Mouse (Mus musculus): ENCODE measurements at regions not wholly inside any gene's neighbourhood (a gene's known extent, or its start where the extent isn't known, plus 50 kb on each side); places are given as distances from the start of the nearest gene placed in this dataset.

GRCm38 (mm10) chr14:73947316-73947715, 286.3 kb downstream of the Gm21750 start:
- no peak for DNase-seq (ENCODE audit: low spot score in 2 of 2)

DNA sequence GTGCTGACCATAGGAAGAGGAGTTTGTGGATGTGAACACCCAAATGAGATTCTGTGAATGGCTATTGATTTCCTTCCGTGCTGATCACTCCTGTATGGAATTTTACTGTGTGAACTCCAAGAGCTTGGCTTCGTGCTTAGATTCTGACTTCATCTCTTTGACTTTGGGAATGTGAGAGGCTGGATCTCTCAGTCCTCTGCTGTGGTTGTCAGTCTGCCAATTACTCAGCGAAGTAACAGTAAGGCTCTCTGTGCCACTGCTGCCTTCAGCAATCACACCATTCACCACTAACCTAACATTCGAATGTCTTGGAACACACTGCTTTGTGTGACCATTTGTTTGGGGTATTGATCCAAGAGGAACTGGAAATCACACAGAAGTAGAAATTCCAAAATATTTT, 291.5 kb downstream of the Gm21750 start:
- peak in 1 of 2 experiments; percentile 7 for DNase-seq (ENCODE audit: low spot score in 2 of 2)

DNA sequence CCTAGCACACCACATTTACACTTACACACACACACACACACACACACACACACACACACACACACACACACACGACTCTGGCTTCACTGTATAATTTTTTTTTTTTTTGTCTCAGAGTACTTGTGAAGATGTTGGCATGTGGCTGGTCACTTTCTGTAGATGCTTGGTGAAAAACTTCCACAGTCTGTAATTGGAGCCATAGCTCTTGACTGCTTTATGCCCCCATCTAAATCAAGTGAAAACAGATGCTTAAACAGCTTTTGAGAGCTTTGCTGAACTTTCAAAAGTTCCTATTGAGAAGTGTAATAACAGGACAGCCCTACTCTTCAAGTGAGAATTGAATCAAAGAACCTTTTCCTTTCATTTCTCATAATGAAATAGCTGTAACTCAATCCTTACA, 317.7 kb downstream of the Gm21750 start:
- no peak for DNase-seq (ENCODE audit: low spot score in 2 of 2)

GRCm38 (mm10) chr14:73996229-73996628, 335.2 kb downstream of the Gm21750 start:
- no peak for DNase-seq (ENCODE audit: low spot score in 2 of 2)

GRCm38 (mm10) chr14:73997796-73998195, 336.8 kb downstream of the Gm21750 start:
- peak in 1 of 2 experiments; percentile 9 for DNase-seq (ENCODE audit: low spot score in 2 of 2)

DNA sequence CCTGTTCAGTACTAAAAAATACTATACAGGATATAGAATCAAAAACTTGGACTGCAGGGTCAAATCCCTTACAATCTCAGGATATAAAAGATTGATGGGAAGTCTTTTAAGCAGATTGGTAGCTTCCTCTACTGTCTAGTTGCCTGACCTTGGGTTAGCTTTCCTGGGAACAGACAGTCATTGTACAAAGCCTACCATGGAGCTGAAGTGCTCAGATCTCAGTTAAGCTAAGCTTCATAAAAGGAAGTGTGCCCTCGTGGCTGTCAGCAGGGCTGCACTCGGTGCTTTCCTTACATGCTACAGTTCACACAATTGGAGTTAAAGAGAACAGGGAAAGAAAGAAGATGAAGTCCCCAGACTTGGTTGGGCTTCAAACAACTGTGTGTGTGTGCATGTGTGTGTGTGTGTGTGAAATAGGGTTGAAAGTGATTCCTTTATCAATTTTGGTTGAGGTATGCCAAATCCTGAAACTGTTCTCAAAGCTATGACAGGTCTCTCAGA, 338.4 kb downstream of the Gm21750 start:
- no peak for DNase-seq (ENCODE audit: low spot score in 2 of 2)

DNA sequence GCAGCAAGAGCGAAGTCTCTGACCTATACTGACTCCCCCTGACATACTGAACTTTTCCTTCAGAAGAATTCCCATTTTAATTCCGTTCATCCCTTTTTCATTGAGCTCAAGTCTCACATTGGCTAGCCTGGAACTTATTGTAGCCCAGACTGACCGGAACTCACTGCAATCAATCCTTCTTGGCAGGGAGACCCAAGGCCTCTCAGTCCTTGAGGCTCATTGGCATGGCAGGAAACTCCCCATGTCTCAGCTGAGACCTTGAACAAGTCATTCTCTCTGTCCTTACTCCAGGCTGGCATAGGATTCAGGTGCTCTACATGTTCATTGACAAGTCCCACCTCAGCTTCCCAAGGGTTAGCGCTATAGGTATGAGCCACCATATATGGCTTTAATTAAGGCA, 345.9 kb downstream of the Gm21750 start:
- DNase-seq (ENCODE audit: low spot score in 2 of 2), result no peak

- DNase-seq (ENCODE audit: low spot score in 2 of 2), result no peak
Observed at GRCm38 (mm10) chr14:74011555-74011954, 350.5 kb downstream of the Gm21750 start.

DNA sequence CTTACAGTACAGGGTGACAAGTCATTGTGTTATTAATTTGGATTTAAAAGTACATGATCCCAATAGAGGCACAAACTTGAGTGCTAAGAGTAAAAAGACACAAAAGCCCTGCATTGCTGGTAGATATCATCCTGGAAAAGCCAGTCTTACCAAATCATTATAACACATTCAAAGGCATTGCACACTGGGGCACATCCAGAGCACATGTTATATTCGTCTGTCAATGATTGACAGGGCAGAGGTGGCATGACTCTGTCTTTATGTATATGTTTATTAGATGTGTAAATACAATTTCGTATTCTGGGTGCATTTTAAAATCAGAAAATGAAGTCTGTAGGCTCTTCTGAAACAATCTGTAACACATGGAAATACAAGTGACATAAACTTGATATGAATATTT, 358.4 kb downstream of the Gm21750 start:
- DNase-seq (ENCODE audit: low spot score in 2 of 2), result no peak

DNA sequence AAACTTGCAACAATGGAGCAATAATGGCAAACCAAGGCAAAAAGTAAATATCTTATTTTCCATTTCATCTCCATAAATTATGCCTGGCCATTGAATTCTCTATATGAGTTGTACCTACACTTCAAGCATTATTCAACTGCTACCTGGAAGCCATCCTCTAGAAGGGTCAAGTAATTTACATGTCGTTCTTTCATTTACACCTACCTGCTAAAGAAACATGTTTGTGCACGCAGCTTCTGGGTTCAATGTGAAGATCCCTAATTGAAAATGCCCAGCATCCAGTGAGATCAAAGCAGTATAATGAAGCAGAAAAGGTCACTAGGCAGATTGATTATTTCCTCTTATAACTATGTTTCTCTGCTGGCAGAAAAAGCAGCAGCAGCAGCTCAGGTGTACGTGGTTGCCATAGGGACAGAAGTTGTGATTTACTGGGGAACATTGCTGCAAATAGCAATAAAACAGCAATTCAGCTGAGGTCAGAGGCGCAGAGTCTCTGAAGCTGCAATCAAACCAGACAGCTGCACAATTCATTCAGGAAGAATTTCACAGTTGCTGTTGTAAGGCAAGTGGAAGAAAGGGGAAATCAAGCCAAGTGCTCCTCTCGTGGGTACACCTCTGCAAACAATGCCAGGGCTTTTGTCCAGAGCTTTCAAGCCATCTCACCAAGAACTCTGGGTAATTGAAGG, 386.1 kb downstream of the Gm21750 start:
- no peak for DNase-seq (ENCODE audit: low spot score in 2 of 2)

DNA sequence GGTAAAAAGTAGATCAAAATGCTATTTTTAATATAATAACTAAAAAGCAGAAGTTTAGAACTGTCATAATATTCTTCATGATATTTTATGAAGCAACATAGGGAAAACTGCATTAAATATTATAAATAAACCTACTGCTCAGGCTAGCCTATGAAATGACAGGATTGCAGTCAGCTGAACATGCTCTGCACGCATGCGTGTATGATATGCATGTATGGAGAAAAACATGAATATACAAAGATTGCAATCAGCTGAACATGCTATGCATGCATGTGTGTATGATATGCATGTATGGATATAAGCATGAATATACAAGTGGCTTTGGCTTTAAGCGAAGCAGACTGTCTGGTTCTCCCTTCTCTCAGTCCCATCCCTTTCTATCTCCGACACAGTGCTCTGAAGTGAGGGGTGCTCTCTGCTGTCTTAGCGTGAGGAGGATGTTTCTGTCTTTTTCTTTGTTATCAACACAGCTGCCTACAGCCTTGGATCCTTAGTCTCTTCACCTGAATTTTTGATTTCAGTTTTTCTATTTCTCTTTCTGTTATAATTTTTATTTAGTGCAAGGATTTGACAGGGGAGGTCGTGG, 386.8 kb downstream of the Gm21750 start:
- DNase-seq (ENCODE audit: low spot score in 2 of 2), result no peak

DNA sequence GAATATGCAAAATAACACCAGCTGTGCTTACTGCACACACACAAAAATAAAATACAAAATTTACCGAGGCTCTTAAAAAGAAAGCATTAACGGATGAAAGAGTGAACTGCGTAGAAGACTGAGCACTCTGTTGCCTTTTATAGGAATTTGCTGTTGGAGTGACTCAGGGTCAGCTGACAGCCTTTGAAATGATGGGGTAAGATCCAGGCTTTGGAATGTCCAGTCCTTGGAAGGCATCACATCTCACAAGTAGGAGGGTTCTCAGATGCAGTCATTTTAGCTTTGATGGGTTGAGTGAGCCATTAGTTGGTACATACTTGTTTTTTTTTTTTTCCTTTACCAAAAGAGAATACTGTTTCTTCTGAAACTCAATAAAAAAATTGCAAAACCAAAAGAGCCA, 387.4 kb downstream of the Gm21750 start:
- DNase-seq (ENCODE audit: low spot score in 2 of 2), result no peak

GRCm38 (mm10) chr14:74066051-74066450, 405.0 kb downstream of the Gm21750 start:
- DNase-seq (ENCODE audit: low spot score in 2 of 2), result no peak

GRCm38 (mm10) chr14:74093016-74093415, 432.0 kb downstream of the Gm21750 start:
- DNase-seq (ENCODE audit: low spot score in 2 of 2), result no peak

- DNase-seq (ENCODE audit: low spot score in 2 of 2), result no peak
Observed at GRCm38 (mm10) chr14:74099696-74100095, 438.7 kb downstream of the Gm21750 start.

DNA sequence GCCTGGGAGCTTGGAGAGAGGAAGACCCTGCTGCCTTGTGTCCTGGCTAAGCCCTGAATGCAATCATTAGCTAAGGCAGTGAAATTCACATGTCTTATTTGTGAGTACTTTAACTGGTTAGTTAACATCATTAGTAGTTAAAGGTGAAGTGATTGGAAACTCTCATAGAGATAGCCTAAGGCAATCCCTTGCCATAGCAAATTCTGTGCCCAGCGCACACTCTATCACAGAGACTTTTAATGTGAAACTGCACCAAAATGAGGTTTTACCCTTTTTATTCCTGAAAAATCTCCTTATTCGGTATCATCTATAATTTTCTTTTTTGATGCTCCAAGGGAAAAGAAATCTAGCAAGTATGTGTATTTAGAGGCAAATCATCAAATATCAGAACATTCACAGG, 451.6 kb downstream of the Gm21750 start:
- no peak for DNase-seq (ENCODE audit: low spot score in 2 of 2)

DNA sequence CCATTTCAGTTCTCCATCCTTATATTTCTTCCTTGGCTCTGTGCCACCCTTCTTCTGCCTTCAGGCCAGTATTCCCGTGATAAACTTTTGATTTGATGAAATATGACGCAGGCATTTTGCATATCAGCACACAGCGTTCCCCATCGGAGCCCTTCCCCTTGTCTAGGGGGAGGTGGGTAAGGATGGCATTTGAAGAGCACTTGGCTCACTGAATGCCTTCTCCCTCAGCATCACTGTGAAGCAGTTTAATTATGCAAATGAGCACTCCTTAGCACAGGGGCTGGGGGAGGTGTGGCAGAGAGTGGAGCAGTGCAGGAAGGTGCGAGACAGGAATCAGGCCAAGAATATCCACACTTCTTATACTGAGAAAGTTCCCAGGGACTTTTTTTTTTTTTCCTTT, 452.1 kb downstream of the Gm21750 start:
- DNase-seq (ENCODE audit: low spot score in 2 of 2), result no peak

GRCm38 (mm10) chr14:74113556-74113955, 452.5 kb downstream of the Gm21750 start:
- no peak for DNase-seq (ENCODE audit: low spot score in 2 of 2)

DNA sequence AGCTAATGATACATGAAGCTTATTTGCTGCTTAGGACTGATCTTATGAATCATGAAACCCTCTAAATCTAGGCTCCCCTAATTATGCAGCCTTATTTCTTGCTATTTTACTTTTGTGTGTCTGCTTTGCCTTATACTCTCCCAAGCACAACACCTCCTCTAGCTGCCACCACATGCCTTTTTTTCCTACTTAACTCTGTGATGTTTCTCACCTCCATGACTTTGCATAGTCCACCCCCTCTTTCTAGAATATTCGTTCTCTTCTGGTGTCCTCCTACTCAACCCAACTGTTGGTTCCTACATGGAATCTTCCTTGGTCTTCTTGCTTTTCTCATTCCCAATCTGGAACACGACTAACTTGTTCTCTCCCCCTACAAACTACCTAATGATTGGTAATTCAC, 456.7 kb downstream of the Gm21750 start:
- no peak for DNase-seq (ENCODE audit: low spot score in 2 of 2)

- no peak for DNase-seq (ENCODE audit: low spot score in 2 of 2)
Observed at GRCm38 (mm10) chr14:74145202-74145700, 484.2 kb downstream of the Gm21750 start.

GRCm38 (mm10) chr14:74166221-74166620, 474.4 kb upstream of the Htr2a start:
- peak; percentile 24 to 63 for DNase-seq (ENCODE audit: low spot score in 2 of 2)

DNA sequence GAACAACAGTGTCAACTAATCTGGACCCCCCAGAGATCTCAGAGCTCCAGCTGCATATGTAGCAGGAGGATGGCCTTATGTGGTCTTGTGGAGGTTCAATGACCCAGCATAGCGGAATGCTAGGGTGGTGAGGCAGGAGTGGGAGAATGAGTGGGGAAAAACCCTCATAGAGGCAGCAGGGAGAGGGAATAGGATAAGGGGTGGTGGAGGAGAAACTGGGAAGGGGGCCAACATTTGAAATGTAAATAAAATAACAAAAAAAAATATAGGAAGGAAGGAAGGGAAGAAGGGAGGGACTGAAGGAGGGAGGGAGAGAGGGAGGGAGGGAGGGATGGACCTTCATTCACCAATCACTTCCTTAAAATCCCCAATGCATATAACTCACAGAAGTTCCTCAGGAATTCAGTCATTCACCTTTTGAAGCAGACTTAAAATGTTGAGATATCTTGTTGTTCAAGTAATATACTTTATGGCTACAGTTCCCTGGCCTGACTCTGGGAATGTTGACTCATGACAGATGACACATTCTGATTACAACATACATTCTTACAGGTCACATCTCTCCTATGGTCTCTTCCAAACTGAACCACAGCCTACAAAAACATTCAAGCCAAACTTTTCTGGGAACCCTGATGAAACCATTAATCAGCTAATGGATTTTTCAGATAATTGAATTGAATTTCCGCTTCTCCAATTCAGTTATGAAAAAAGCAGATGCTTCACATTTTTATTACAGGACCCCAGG, 471.3 kb upstream of the Htr2a start:
- no peak for DNase-seq (ENCODE audit: low spot score in 2 of 2)

Data from layer of hippocampus, postnatal 14 days (tissue).